Mouse (Mus musculus) heart, postnatal 10 days (tissue): ENCODE data around the gene Rpp21. TPM values are rescaled to one million over a fixed set of nuclear protein-coding genes. Genes with fewer than 3 reads are reported as not detected.

Source experiments
- DNase-seq, 2 experiments: peaks; one replicate each; pipeline ENCODE4 v3.0.0; 2021
- intact Hi-C: fragments of 180-260 bp; cut with DNase I; formaldehyde crosslinking; loops from one replicate; pipeline ENCODE4 v1.15.1; 2025
- total RNA-seq, 2 experiments: library from RNA; stranded (reverse); gene quantifications; 2 replicates each; pipeline ENCODE4 v1.2.3; 2021

Gene Rpp21
- total RNA-seq: 10 to 100 TPM; 33.4 to 34.7 TPM

- no peak for DNase-seq
- intact Hi-C loops: no loop called here
These were observed at the start of gene Rpp21 for GRCm38 (mm10) chr17:36257969-36258368. TSS of gene Rpp21 (minus strand) at chr17:36258069.

DNA sequence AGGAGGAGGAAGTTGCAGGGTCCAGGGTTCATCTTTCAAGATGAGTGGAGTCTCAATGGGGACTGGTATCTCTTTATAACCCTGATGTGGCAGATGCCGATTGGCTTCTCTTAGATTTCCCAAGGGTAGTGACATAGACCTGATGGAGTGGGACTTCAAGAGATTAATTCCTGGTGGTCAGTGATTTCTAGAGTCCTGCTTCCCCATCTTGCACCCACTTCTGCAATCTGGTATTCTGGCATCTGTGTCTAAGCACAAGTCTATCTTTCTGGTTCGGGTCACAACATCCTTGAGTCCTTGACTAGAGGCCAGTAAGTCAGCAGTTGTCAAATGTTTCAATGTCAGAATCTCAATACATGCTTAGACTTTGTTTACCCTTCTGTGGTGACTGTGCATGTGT, 28.5 kb upstream of the Rpp21 start, which contains the start of gene H2-M10.2:
H2-M10.2 (minus strand) TSS at position 101 of the 400 bp plus-strand sequence.
- no peak for DNase-seq

GRCm38 (mm10) chr17:36281521-36282245, 23.8 kb upstream of the Rpp21 start:
- intact Hi-C loops: no loop called here

More for the DNA sequence above, 28.5 kb upstream of the Rpp21 start, which contains the start of gene H2-M10.2:
- intact Hi-C loops: no loop called here

GRCm38 (mm10) chr17:36274776-36275175, 16.9 kb upstream of the Rpp21 start:
- intact Hi-C loops: no loop called here
- DNase-seq: no peak

More at GRCm38 (mm10) chr17:36281521-36282245, 23.8 kb upstream of the Rpp21 start:
- DNase-seq: no peak

GRCm38 (mm10) chr17:36273796-36274195, 15.9 kb upstream of the Rpp21 start:
- intact Hi-C loops: no loop called here
- DNase-seq: no peak

DNA sequence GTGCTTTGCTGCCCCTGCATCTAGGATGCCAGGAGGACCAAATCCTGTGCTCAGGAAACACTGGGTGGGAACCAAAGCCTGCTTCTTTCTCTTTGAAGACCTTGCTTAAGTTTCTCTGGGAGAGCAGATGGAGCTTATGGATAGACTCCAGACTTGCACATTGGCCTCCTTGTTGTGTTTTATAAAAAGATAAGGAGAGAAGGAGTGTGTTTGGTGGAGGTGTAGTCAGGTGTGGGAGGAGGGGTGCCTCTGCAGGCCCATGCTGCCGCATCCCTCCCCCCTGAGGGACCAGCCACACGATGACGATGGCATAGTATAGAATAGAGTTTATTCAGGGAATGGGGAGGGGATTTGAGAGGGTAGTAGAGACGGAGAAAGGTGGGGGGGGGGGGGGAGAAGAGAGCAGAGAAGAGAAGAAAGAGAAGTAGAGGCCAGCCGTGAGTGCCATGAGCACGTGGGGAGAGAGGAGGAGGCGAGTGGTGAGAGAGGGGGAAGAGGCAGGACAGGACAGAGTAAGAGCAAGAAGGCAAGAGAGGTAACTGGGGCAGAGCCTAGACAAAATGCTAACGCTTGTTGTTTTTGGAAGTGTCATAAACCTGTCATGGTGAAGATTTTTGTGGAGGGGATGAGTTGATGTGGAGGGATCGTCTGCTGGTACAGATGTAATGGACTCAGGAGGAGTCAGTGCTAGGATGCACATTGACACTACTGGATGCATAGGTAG, 14.9 kb upstream of the Rpp21 start:
- DNase-seq: no peak
- intact Hi-C loops: no loop called here

- peak; percentile 89 to 91 for DNase-seq
- intact Hi-C loops: no loop called here
These were observed 13.9 kb upstream of the Rpp21 start, which contains the start of gene Trim39 for GRCm38 (mm10) chr17:36271586-36272256. TSS of gene Trim39 (minus strand) at chr17:36272247.

- intact Hi-C loops: no loop called here
- peak; percentile 93 to 94 for DNase-seq
These were observed 13.2 kb upstream of the Rpp21 start for GRCm38 (mm10) chr17:36270956-36271585.

DNA sequence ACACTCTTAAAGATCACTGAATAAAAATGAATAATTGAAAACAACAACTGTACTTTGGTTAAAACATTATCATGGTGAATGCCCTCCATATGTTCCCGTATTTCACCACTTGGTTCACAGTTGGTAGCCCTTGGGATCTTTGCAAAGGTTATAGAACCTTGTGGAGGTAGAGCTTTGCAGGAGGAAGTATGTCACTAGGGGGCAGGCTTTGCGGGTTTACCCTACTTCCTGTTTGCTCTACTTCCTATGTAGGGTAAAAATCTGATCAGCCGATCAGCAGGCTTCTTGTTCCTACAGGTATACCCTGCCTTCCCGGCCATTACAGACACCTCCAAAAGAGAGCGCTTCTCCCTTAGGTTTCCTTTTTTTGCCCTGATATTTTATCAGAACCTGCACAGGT, 8.0 kb upstream of the Rpp21 start:
- peak in 1 of 2 experiments; percentile 22 for DNase-seq
- intact Hi-C loops: no loop called here

DNA sequence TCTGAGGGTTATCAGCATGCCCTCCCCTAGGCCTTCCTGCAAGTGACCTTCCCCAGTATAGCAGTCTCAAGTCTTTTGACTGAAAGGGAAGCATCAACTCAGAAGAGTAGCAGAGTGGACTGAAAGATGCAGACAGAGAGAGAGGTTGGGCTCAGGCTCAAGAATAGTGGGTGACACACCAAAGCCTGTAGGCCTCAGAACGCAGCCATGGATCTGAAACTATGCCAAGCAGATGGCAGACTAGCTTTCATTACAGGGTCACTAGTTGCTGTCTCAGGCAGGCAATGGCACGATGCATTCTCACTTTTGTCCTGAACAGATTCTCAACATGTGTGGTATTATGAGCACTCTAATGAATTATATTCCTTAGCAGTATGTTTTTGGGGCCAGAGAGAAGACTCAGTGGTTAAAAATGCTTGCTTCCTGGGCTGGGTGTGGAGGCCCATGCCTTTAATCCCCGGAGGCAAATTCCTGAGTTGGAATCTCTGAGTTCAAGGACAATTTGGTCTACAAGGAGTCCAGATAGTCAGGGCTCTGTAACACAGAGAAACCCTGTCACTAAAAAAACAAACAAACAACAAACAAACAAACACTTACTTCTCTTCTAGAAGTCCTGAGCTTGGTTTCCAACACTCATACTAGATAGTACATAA, 6.5 kb upstream of the Rpp21 start:
- intact Hi-C loops: no loop called here
- DNase-seq: no peak

DNA sequence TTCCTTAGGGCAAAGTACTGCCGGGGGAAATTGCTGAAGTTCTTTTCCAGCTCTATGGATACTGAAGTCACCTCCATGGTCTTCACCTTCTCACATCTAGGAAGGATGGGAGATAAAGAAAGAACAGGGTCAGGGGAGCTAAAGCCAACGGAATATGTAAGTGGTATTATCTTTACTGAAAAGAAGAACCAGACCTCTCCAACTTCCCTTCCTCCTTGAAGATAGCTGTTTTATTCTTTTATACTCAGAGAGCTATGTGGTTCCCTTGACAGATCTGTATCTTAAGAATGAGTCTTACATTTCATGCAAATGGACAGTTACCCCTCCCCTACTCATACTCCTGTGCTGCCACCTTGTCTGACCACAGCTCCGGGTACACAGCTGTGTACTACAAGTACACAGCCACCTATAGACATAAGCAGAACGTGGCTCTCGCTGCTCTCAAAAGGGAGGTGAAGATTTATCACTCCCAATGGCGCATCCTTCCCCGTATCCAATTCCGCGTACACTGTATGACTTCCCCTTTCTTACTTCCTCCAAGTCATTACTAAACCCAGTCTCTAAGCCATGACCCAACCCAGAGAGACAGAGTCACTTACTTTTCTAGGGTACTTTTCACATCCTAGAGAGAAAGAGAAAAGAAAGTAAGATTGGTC, 3.8 kb upstream of the Rpp21 start:
- intact Hi-C loops: no loop called here
- no peak for DNase-seq

DNA sequence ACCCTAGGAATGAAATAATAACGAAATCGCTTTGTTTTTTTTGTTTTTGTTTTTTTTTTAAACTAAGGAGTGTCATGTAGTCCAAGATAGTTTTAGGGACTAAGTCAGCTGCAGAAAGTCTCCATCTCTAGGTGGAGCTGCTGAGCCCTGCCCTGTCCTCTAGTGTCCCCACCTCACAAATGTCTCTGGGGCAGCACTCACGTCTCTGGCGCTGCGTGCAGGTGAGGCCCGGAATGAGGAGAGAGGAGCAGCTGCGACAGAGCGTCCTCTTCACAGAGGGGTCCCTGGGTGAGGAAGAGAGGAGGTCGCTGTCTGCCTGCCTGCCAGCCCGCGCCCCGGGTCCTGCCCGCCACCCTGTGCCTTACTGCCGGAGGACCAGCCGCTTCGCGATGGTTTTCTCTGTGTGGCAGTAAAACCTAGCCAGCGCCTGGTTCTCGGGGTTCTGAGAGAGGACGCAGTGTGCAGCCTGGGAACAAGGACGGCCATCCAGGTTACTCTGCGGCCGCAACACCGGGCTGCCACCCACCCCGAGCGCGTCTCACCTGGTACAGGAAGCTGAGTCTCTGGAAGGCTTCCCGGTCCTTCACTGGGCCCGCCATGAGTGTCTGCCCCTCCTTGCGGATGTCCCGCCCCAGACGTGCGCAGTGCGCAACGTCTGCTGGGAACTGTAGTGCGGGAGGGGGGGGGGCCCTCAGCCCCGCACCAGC, 475 bp downstream of the Rpp21 start:
- peak; percentile 87 to 88 for DNase-seq

GRCm38 (mm10) chr17:36253087-36253600, 4.7 kb downstream of the Rpp21 start:
- no peak for DNase-seq

More for the DNA sequence above, 475 bp downstream of the Rpp21 start:
- intact Hi-C loops: no loop called here

DNA sequence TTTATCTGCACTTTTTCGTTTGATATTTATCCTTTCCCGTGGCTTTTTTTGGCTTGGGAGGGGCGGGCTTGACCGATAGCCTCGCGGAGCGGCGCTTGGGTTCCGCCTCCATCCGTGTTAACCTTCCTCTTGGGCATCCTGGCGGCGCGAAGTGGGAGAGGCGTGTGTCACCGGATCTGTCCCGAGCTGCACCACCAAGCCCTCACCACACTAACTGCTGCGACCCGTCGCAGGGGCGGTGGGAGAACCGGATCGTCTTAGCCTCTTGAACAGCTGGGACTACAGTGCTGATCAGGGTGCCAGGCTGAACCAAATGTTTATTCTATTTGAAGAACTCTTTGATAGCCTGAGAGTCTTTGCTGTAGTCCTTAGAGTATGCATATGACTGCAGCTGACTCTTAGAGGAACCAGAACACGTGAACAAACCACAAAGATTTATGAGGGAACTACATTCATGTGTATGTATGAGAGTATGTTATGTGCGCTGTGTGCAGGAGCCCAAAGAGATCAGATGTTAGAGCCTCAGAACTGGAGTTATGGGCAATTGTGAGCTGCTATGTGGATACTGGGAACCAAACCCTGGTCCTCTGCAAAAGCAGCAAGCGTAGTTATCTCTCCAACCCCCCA, 5.5 kb downstream of the Rpp21 start:
- intact Hi-C loops: no loop called here
- DNase-seq: no peak

More at GRCm38 (mm10) chr17:36253087-36253600, 4.7 kb downstream of the Rpp21 start:
- intact Hi-C loops: no loop called here

- intact Hi-C loops: no loop called here
- DNase-seq: no peak
These were observed 9.0 kb downstream of the Rpp21 start for GRCm38 (mm10) chr17:36248886-36249285.

DNA sequence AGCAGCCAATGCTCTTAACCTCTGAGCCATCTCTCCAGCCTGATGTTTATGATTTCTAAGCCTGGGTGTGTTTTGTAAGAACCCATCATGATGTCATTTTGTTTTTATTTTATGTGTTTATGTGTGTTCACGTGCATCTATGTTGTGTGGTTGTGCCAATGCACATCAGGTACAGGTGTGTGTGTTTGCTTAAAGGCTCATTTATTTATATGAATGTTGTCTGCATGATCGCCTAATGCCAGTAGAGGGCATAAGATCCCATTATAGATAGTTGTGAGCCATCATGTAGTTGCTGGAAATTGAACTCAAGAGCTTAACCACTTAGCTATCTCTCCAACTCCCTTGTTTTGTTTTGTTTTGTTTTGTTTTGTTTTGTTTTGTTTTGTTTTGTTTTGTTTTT, 12.1 kb downstream of the Rpp21 start:
- DNase-seq: no peak
- intact Hi-C loops: no loop called here

DNA sequence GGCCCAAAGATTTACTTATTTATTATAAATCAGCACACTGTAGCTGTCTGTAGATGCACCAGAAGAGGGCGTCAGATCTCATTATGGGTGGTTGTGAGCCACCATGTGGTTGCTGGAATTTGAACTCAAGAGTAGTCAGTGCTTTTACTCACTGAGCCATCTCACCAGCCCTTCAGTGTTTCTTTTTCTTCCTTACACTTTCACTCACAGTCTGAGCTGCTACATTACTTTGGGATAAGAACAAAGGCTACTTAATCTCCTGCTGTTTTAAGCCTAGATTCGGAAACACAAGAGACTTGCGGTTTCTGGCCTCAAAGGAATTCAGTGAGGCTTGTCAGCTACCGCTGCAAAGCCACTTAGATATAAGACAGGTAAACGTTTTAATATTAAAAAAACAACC, 13.8 kb downstream of the Rpp21 start:
- DNase-seq: no peak
- intact Hi-C loops: no loop called here

DNA sequence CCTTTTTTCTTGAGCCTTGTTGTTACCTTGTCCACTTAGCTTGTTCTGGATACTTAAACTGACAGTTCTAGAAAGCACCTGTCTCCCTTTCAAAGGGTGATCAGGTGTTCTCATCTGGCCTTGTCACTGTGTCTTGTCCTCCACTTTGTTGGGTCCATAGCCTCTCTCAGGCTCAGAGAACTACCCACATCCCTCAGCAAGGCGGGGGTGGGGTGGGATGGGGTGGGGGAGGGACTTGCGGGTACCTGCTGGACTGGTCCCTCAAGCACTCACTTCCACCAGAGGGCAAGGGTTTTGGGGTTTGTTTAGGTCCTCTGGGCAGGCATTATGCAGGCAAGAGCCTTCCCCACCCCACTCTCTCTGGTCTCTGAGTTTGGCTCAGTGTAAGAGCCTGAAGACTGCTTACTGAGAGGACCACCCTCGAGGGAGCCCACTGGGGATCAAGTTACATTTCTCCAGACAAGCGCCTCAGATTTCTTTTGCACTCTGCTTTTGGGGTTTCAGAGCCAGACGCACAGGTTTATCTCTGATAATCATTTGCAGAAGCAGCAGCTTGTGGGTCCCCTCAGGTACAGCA, 17.1 kb downstream of the Rpp21 start:
- no peak for DNase-seq
- intact Hi-C loops: no loop called here
